Mouse (Mus musculus) midbrain, embryonic 15.5 days (tissue): ENCODE measurements around the gene Usp40. TPM values are rescaled to one million over a fixed set of nuclear protein-coding genes. Genes with fewer than 3 reads are reported as not detected.

ENCODE experiments used
- ATAC-seq: fragments of 200-750 bp; cut with Nextera tagmentation; replicated peaks from 2 replicates; pipeline ENCODE4 v1.8.0; 2017; ENCODE audit warnings: moderate TSS enrichment
- H3K27ac ChIP-seq: fragments of 300-500 bp; sonication (generic); 2 replicates; pipeline ENCODE4 v1.5.1; 2015; ENCODE audit warnings: mild to moderate bottlenecking, inconsistent platforms
- H3K27me3 ChIP-seq: fragments of 300-500 bp; sonication (generic); replicated peaks from 2 replicates; pipeline ENCODE4 v1.6.1; 2015; ENCODE audit warnings: inconsistent platforms
- H3K36me3 ChIP-seq: fragments of 300-500 bp; sonication (generic); replicated peaks from 2 replicates; pipeline ENCODE4 v1.6.1; 2015; ENCODE audit warnings: inconsistent platforms
- H3K4me1 ChIP-seq: fragments of 300-500 bp; sonication (generic); 2 replicates; pipeline ENCODE4 v1.6.1; 2015; ENCODE audit warnings: inconsistent platforms
- H3K4me2 ChIP-seq: fragments of 300-500 bp; sonication (generic); 2 replicates; pipeline ENCODE4 v1.6.1; 2015; ENCODE audit warnings: inconsistent platforms, mild to moderate bottlenecking, moderate library complexity
- H3K4me3 ChIP-seq: fragments of 300-500 bp; sonication (generic); 2 replicates; pipeline ENCODE4 v1.5.1; 2015; ENCODE audit warnings: mild to moderate bottlenecking, inconsistent platforms
- H3K9ac ChIP-seq: fragments of 300-500 bp; sonication (generic); 2 replicates; pipeline ENCODE4 v1.6.1; 2015; ENCODE audit warnings: mild to moderate bottlenecking, inconsistent platforms
- H3K9me3 ChIP-seq: fragments of 300-500 bp; sonication (generic); 2 replicates; pipeline ENCODE4 v1.6.1; 2016; ENCODE audit warnings: inconsistent platforms
- WGBS: fragments of 180-500 bp; shearing (Covaris S2); methylation state at CpG from one replicate; pipeline ENCODE4 v1.1.7; 2015; ENCODE audit warnings: mixed read lengths; 5-methylcytosine and 5-hydroxymethylcytosine counted together
- polyA plus RNA-seq: library from polyadenylated mRNA; unstranded; fragments of >200 nt; fragmentation: Nextera tagmentation; extraction: Ambion mirVana; gene quantifications from 2 replicates; pipeline ENCODE4 v1.2.1, GENCODE M21; 2015

Gene Usp40
- polyA plus RNA-seq, 1 experiment from 2014 or later, result 23.4 TPM

GRCm38 (mm10) chr1:87936075-87936474 is 72.3 kb downstream of the Usp40 start:
- no peak overlapping the region for H3K27ac ChIP-seq
- H3K4me2 ChIP-seq, result no peak overlapping the region
- H3K27me3 ChIP-seq, result no peaks in the 10 kb centered on the region
- H3K36me3 ChIP-seq, result peaks cover 27% of the 10 kb centered on the region
- 93% methylated on average over 7 of the region's 7 CpGs for WGBS
- no peak for ATAC-seq
- no peaks in the 10 kb centered on the region for H3K4me1 ChIP-seq
- no peak overlapping the region for H3K4me3 ChIP-seq
- no peaks in the 10 kb centered on the region for H3K9me3 ChIP-seq
- no peak overlapping the region for H3K9ac ChIP-seq

GRCm38 (mm10) chr1:87935546-87935945 is 72.8 kb downstream of the Usp40 start:
- 89% methylated on average over 2 of the region's 2 CpGs for WGBS
- Histone ChIP-seq H3K27ac (no peak overlapping the region), H3K9me3 (no peaks in the 10 kb centered on the region), H3K4me3 (no peak overlapping the region), H3K36me3 (peaks cover 27% of the 10 kb centered on the region), H3K27me3 (no peaks in the 10 kb centered on the region), H3K4me1 (no peaks in the 10 kb centered on the region), H3K9ac (no peak overlapping the region), H3K4me2 (no peak overlapping the region)
- ATAC-seq, result no peak

- H3K36me3 ChIP-seq, result peaks cover 27% of the 10 kb centered on the region
- ATAC-seq, result no peak
Measured at GRCm38 (mm10) chr1:87935095-87935494, 73.3 kb downstream of the Usp40 start.

GRCm38 (mm10) chr1:87933051-87933450 is 75.3 kb downstream of the Usp40 start:
- H3K4me1 ChIP-seq, result no peaks in the 10 kb centered on the region
- H3K4me3 ChIP-seq, result no peak overlapping the region
- H3K4me2 ChIP-seq, result no peak overlapping the region
- ATAC-seq, result no peak
- H3K27me3 ChIP-seq, result no peaks in the 10 kb centered on the region
- WGBS, result 82% methylated on average over 5 of the region's 5 CpGs
- no peaks in the 10 kb centered on the region for H3K9me3 ChIP-seq
- no peak overlapping the region for H3K9ac ChIP-seq
- H3K27ac ChIP-seq, result no peak overlapping the region
- H3K36me3 ChIP-seq, result peaks cover 27% of the 10 kb centered on the region

More at GRCm38 (mm10) chr1:87935095-87935494, 73.3 kb downstream of the Usp40 start:
- no peak overlapping the region for H3K4me2 ChIP-seq
- H3K27ac ChIP-seq, result no peak overlapping the region
- no peaks in the 10 kb centered on the region for H3K4me1 ChIP-seq
- WGBS, result 92% methylated on average over 9 of the region's 9 CpGs
- H3K4me3 ChIP-seq, result no peak overlapping the region
- H3K27me3 ChIP-seq, result no peaks in the 10 kb centered on the region
- no peak overlapping the region for H3K9ac ChIP-seq
- no peaks in the 10 kb centered on the region for H3K9me3 ChIP-seq

GRCm38 (mm10) chr1:87929730-87930129 is 78.6 kb downstream of the Usp40 start:
- no peak overlapping the region for H3K4me3 ChIP-seq
- ATAC-seq, result no peak
- peaks cover 14% of the 10 kb centered on the region for H3K36me3 ChIP-seq
- no peaks in the 10 kb centered on the region for H3K27me3 ChIP-seq
- no peak overlapping the region for H3K4me2 ChIP-seq
- no peaks in the 10 kb centered on the region for H3K4me1 ChIP-seq
- H3K9ac ChIP-seq, result no peak overlapping the region
- no peak overlapping the region for H3K27ac ChIP-seq
- WGBS, result 54% methylated on average over 5 of the region's 5 CpGs
- H3K9me3 ChIP-seq, result no peaks in the 10 kb centered on the region

GRCm38 (mm10) chr1:87924888-87925287 is 83.5 kb downstream of the Usp40 start:
- no peak for ATAC-seq
- WGBS, result 100% methylated on average over 4 of the region's 4 CpGs
- H3K4me3 ChIP-seq, result no peak overlapping the region

GRCm38 (mm10) chr1:87922666-87923065 is 85.7 kb downstream of the Usp40 start:
- no peak overlapping the region for H3K9ac ChIP-seq
- no peaks in the 10 kb centered on the region for H3K27me3 ChIP-seq
- H3K4me1 ChIP-seq, result no peaks in the 10 kb centered on the region
- no peak overlapping the region for H3K27ac ChIP-seq
- H3K9me3 ChIP-seq, result no peaks in the 10 kb centered on the region
- no peak for ATAC-seq
- no peak overlapping the region for H3K4me2 ChIP-seq
- H3K4me3 ChIP-seq, result no peak overlapping the region
- peaks cover 22% of the 10 kb centered on the region for H3K36me3 ChIP-seq
- 62% methylated on average over 1 of the region's 1 CpGs for WGBS

More at GRCm38 (mm10) chr1:87924888-87925287, 83.5 kb downstream of the Usp40 start:
- H3K4me2 ChIP-seq, result no peak overlapping the region
- H3K9ac ChIP-seq, result no peak overlapping the region
- H3K36me3 ChIP-seq, result peaks cover 8% of the 10 kb centered on the region
- H3K9me3 ChIP-seq, result no peaks in the 10 kb centered on the region
- H3K27ac ChIP-seq, result no peak overlapping the region
- H3K4me1 ChIP-seq, result no peaks in the 10 kb centered on the region
- no peaks in the 10 kb centered on the region for H3K27me3 ChIP-seq

- no peak overlapping the region for H3K27ac ChIP-seq
- ATAC-seq, result no peak
- no peaks in the 10 kb centered on the region for H3K9me3 ChIP-seq
- 92% methylated on average over 3 of the region's 3 CpGs for WGBS
- no peak overlapping the region for H3K9ac ChIP-seq
- H3K4me2 ChIP-seq, result no peak overlapping the region
- H3K4me1 ChIP-seq, result no peaks in the 10 kb centered on the region
- 0 out of 2 replicates have a peak, but pooled peaks cover 14% of the 10 kb centered on the region for H3K36me3 ChIP-seq
- H3K4me3 ChIP-seq, result no peak overlapping the region
- H3K27me3 ChIP-seq, result no peaks in the 10 kb centered on the region
Measured at GRCm38 (mm10) chr1:87920056-87920614, 88.2 kb downstream of the Usp40 start.

GRCm38 (mm10) chr1:87918061-87918460 is 90.3 kb downstream of the Usp40 start:
- no peak overlapping the region for H3K27ac ChIP-seq
- no peak overlapping the region for H3K9ac ChIP-seq
- H3K4me2 ChIP-seq, result no peak overlapping the region
- 0 out of 2 replicates have a peak, but pooled peaks cover 14% of the 10 kb centered on the region for H3K36me3 ChIP-seq
- no peaks in the 10 kb centered on the region for H3K9me3 ChIP-seq
- WGBS, result 94% methylated on average over 2 of the region's 2 CpGs
- H3K27me3 ChIP-seq, result no peaks in the 10 kb centered on the region
- no peaks in the 10 kb centered on the region for H3K4me1 ChIP-seq
- H3K4me3 ChIP-seq, result no peak overlapping the region
- no peak for ATAC-seq

- H3K9me3 ChIP-seq, result no peaks in the 10 kb centered on the region
Measured at GRCm38 (mm10) chr1:87917361-87917760, 91.0 kb downstream of the Usp40 start.

GRCm38 (mm10) chr1:87913356-87913755 is 95.0 kb downstream of the Usp40 start:
- Histone ChIP-seq H3K4me2 (no peak overlapping the region), H3K4me3 (no peak overlapping the region), H3K4me1 (no peaks in the 10 kb centered on the region), H3K9ac (no peak overlapping the region), H3K9me3 (no peaks in the 10 kb centered on the region), H3K36me3 (peaks cover 4% of the 10 kb centered on the region; the same call in 1 of the 2 replicates), H3K27ac (no peak overlapping the region), H3K27me3 (no peaks in the 10 kb centered on the region)
- ATAC-seq, result no peak

More at GRCm38 (mm10) chr1:87917361-87917760, 91.0 kb downstream of the Usp40 start:
- H3K9ac ChIP-seq, result no peak overlapping the region
- H3K4me1 ChIP-seq, result no peaks in the 10 kb centered on the region
- no peak overlapping the region for H3K27ac ChIP-seq
- no peak overlapping the region for H3K4me3 ChIP-seq
- 95% methylated on average over 3 of the region's 3 CpGs for WGBS
- H3K27me3 ChIP-seq, result no peaks in the 10 kb centered on the region
- no peak for ATAC-seq
- 0 out of 2 replicates have a peak, but pooled peaks cover 14% of the 10 kb centered on the region for H3K36me3 ChIP-seq
- no peak overlapping the region for H3K4me2 ChIP-seq

GRCm38 (mm10) chr1:87910428-87910827 is 97.9 kb downstream of the Usp40 start:
- Histone ChIP-seq H3K9ac (no peak overlapping the region), H3K9me3 (no peaks in the 10 kb centered on the region), H3K27me3 (no peaks in the 10 kb centered on the region), H3K4me2 (no peak overlapping the region), H3K36me3 (no peaks in the 10 kb centered on the region; the same call in 1 of the 2 replicates), H3K4me1 (no peaks in the 10 kb centered on the region), H3K27ac (no peak overlapping the region), H3K4me3 (no peak overlapping the region)
- no peak for ATAC-seq
- WGBS, result 94% methylated on average over 1 of the region's 1 CpGs

- no peaks in the 10 kb centered on the region for H3K27me3 ChIP-seq
- no peak overlapping the region for H3K9ac ChIP-seq
- no peak overlapping the region for H3K27ac ChIP-seq
- ATAC-seq, result no peak
- no peaks in the 10 kb centered on the region for H3K9me3 ChIP-seq
- H3K4me1 ChIP-seq, result no peaks in the 10 kb centered on the region
- no peak overlapping the region for H3K4me3 ChIP-seq
- H3K36me3 ChIP-seq, result no peaks in the 10 kb centered on the region; the same call in 1 of the 2 replicates
- H3K4me2 ChIP-seq, result no peak overlapping the region
Measured at GRCm38 (mm10) chr1:87909565-87909964, 98.8 kb downstream of the Usp40 start.
